Mouse (Mus musculus) liver, postnatal 0 days (tissue): Measurements from ENCODE around the gene Myo5a.

Source experiments
- CTCF ChIP-seq: sonication (generic); IDR thresholded peaks from 2 replicates; pipeline ENCODE4 v1.5.1; 2016; ENCODE audit warnings: antibody characterized with exemption, low read depth
- EP300 ChIP-seq: IDR thresholded peaks from 2 replicates; pipeline ENCODE4 v1.6.1; 2016; ENCODE audit warnings: antibody characterized with exemption, low read depth, mild to moderate bottlenecking

GRCm38 (mm10) chr9:75243052-75243451 lies 172.2 kb downstream of the Myo5a start:
- TF ChIP-seq CTCF (no peak), EP300 (no peak)
